Mouse (Mus musculus) left cerebral cortex, adult 11 months (tissue): Measurements from ENCODE around the gene Ccdc136.
"Not testable (repeated sequence)": the region's sequence is repeated elsewhere in the genome, so short reads cannot be mapped to it uniquely, and the experiment has no call there.

ENCODE experiments used
- DNase-seq: peaks from one replicate; pipeline ENCODE4 v3.0.0; 2022; ENCODE audit warnings: low spot score

Ccdc136 gene

DNA sequence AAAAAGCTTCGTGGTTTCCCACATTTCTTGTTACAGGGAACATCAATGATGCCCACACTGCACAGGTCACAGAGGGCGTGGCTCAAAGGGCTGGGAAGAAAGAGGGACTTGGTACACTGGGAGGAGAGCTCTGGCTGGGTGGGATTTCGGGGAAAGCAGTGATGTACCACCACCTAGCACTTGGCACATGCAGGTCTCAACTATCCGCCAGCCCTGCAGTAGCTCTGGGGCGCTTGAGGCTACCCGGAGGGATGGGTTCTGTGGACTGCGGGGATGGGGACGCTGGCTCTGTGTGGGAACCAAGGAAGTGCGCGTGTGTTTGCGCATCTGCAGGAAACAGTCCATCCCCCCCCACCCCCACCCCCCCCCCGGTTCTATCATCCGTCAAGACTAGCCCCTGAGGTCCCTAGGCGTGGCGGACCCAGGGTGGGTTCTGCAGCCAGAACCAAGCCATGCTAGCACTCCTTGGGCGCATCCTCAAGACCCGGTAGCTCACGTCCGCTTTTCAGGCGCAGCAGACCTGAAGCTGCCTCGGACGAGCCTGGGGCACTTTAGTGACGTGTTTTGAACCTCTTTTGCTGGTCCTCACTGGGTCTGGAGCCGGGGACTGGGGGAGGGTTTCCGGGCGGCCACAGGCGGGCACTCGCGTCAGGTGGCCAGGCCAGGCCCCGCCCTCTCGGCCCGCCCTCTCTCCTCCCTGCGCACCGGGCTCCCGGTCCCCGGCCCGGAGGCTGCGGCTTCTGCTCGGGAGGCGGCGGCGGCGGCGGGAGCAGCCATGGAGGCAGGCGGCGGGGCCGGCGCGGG, at the start of gene Ccdc136:
Ccdc136 (plus strand) TSS at position 400 of the 804 bp plus-strand sequence.
- peak; percentile 75 for DNase-seq

DNA sequence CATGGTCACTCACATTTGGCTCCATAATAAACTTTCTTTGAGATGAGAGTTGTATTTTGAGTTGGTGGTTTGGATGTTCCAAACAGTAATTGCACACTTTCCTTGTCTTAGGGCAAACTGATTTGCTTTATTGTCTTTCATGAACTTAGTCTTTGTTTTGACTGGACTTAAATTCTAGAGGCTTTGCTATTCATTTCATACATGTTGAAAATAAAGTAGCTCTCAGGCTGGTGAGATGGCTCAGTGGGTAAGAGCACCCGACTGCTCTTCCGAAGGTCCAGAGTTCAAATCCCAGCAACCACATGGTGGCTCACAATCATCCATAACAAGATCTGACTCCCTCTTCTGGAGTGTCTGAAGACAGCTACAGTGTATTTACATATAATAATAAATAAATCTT, 49.6 kb upstream of the Ccdc136 start:
- not testable (repeated sequence) for DNase-seq

DNA sequence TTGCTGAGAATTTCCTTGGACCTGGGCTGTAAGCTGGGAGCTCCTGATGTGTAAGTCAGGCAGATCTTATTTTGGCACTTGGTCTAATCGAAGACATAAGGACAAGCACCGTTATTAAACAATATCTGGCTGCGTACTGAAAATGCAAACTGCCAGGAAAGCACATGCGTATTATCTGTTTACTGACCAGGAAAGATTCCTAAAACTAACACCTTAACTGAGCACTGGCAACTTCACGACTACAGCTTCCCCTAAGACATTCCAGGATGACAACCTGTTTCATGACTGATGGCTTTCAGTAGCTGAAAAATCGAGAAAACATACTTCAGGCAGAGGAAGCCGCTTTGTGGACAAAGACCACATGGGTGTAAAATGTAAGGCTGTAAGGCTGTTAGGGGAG, 48.9 kb upstream of the Ccdc136 start:
- DNase-seq = no peak

DNA sequence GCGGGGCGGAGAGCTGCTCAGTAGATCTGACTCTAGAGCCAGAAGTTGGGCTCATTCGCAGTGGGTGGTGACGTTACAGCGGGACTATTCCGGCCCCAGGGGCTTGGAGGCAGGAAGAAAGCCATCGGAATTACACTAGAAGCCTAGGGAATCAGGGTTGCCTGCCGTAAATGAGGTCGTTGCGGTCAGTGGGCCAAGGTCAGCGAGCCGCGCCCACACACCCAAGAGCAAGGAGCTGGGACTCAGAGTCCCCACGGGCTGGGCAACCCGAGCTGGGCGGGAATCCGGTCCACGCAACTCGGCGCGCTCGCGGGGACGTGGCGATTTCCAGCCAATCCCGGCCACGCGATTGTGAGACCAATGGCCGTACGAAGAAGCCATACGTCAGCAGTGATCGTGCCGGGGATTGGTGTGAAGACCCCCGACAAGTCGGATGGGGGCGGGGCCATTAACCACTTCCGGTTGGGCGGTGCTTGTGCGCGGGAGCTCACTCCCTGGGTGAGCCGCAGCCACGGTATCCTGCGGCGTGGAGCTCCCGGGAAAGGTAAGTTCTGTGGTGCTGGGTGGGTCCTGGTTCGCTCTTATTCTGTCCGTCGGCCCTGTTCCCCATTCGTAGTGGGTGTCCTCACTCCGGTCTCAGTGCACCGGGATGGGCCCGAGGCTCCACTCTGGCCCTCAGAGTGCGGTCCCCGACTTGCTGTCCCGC, 48.3 kb upstream of the Ccdc136 start, which contains the start of gene Calu:
Calu (plus strand) TSS at position 405 of the 706 bp plus-strand sequence.
- peak; percentile 99 for DNase-seq

DNA sequence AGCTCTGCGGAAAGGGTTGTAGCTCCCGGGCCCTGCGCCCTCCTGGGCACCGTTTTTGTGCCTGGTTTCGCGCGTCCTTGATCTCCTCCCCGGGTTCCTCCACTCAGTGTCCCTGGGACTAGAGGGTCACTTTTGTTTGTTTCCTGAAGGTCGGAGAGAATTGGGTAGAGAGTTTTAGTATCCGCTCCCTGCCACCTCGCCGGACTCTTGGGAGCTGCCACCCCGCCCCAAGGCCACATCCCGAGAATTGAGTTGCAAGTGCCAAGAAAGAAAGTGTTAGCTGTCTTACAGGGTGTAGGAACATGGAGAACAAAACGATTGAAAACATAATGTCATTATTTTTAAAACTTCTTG, 47.8 kb upstream of the Ccdc136 start:
- no peak for DNase-seq

DNA sequence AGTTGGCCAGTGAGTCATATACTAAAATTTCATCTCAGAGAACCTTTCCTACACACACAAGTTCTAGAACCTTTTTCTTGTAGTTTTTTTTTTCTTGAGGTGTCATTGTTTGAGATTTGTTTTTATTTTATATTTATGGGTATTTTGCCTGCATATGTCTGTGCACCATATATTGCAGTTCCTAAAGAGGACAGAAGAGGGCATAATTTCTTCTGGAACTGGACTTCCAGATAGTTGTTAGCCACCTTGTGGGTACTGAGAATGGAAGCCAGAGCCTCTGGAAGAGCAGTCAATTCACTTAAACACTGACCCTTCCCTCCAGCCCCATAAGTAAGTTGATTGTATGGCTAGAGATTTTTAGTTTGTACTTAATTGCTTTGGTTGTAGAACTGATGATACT, 44.5 kb upstream of the Ccdc136 start:
- DNase-seq = no peak

DNA sequence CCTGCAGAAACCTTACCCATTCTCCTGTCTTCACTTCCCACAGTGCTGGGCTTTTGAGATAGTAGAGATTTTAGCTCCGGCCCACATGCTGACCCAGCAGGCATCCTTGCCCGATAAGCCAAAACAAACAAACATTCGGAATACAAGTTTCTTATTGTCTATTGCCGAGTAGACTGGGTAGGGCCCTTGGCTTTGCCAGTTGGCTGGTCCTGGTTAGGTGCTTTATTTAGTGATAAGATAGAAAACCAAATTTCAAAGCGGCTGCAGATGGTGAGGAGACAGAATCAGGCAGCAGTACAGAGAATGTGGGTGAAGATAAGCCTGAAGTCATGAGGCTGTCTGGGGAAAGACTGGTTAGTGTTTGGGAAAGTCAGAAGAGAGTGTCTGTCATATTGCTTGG, 43.3 kb upstream of the Ccdc136 start:
- no peak for DNase-seq

DNA sequence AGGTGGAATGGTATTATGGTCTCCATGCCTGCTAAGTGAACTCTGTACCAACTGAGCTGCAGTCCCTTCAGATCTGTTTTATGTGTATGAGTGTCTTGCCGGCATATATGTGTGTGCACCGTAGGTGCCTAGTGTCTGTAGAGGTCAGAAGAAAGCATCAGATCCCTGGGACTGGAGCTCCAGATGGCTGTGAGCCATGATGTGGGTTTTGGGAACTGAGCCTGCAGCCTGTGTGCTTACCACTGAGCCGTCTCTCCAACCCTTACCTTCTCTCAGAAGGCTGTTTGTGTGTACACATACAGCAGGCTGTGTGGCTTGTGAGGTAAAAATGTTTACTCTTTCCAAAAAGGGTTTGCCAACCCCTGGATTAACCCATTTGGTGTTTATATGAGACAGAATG, 36.7 kb upstream of the Ccdc136 start:
- DNase-seq = no peak

DNA sequence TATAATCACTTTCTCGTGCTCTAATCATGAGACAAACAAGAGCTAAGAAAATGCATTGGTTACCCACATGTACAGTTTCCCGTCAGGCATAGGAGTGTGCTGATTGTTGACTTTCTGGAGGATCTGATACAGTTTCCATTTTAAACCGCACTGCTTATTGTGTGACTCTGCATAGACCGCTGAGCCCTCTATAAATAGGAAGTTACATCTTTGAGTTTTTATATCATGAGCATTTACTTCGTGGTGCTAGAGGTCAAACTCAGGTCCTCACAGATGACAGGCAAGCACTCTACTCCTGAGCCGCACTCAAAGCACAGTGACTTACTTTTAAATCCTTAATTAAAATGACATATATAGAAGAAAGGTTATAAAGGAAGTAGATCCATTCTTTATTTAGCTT, 35.9 kb upstream of the Ccdc136 start:
- DNase-seq = no peak

DNA sequence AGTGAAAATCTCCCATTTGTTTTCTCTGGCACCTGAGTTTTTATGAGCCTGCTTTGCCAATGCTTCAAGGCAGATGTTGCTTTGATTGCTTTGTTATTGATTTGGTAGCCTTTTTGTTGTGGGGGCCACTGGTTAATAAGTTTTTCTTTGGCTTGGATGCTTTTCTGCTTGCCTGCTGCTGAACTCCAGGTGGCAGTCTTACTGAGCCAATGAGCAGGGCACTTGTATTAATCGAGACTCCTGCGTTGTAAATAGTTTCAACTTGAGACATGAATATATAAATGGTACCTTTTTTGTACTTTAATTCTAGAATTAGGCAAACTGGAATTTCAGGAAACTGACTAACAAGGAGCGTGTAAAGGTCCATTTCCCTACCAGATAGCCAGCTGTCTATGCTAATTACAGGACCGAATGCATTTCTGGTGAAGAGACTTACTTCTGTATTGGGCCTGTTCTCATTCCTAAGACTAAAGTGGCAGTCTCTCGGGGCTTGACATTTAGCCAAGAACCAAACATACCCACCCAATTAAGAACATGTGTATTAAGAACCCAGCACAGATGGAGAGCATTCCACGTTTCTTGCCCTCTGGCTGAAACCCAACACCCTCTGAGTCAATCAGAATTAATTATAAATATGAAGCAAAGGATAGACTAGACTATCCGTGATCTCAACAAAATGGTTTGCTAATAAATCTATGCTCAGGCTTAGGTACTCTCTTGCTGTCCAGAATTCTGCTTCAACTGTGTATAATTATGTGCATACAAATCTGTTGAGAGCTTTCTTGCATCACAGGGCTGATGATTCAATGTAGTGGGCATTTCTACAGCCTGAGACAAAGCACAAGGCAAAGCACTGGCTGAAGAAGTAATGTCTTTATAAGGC, 33.6 kb upstream of the Ccdc136 start:
- no peak for DNase-seq

DNA sequence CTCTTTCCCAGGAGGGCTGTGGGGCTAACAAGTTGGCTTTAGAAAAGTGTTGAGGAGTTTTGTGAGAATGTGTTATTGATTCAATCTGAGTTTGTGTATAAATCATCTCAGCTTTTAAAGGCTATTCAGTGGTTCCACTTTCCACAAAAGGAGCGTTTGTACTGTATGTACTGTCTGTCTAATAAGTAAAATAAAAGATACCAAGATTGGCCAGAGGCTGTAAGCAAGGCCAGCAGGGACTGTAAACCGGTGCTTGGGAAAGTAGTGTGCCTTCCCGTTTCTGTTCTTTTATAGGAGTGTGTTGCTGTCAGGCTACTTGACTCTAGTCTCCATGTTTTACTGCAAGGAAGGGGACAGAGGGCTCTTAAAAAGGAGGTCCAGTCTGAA, 33.0 kb upstream of the Ccdc136 start:
- no peak for DNase-seq

DNA sequence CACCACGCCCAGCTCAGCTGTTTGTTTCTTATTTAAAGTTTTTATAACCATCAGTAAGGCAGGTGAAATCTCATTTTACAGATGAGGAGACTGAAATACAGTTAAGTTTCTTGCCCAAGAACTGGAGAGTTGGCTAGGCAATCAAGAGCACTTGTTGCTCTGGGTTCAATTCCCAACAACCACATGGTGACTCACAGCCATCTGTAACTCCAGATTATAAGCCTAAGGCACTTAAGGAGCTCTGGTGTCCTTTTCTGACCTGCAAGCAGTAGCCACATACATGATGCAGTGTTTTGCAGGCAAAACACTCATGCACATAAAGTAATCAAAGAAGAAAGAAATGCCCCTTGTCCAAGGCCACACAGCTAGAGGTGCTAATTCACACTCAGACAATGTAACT, 30.8 kb upstream of the Ccdc136 start:
- no peak for DNase-seq

DNA sequence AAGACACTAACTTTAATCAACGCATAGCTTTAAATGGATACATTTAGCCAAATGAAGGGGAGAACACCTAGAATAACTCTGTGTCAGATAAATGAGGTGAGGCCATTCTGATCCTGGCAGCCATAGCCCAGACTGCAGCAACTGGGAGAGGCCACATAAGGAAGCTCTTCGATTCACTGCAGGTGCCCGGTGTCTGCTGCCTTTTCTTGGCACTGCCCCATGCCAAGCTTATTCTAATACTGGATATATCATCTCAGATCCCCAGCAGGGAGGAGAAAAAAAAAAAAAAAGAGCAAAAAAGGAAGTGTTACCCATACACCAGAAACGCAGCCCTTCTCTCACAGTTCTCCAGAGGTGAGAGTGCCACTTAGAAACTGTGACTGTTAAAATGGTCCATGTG, 18.7 kb upstream of the Ccdc136 start:
- no peak for DNase-seq

DNA sequence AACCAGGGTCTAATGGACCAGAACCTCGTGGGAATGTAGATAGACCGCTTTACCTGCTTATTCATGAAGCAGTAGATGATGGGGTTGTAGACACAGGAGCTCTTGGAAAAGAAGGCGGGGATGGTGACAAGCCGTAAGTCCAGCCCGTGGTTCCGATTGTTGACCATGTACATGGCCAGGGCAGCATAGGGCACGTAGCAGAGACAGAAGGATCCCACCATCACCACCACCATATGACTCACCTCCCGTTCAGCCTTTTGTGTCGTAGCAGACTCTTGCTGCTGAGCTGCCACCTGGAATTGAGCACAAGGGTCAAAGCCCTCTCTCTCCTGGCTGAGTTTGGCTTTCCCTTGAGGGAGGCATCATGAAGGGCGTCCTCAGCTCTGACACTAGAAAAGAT, 17.4 kb upstream of the Ccdc136 start:
- no peak for DNase-seq

DNA sequence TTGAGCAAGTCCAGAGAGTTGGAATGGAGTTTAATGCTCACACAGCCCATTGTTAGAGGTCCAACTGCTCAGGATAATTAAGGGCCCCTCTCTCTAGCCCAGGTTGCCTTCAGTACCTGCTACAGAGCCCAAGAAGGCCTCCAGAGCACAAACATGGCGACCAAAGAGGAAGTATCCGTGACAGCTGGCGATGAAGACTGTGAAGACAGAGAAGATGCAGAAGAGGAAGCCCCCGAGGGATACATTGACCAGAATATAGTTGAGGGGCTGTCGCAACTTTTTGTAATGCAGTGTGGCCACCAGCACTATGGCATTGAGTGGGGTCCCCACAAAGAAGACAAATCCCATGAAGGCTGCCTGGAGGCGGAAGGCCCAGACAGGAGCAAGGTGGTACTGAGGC, 16.2 kb upstream of the Ccdc136 start:
- DNase-seq = no peak

DNA sequence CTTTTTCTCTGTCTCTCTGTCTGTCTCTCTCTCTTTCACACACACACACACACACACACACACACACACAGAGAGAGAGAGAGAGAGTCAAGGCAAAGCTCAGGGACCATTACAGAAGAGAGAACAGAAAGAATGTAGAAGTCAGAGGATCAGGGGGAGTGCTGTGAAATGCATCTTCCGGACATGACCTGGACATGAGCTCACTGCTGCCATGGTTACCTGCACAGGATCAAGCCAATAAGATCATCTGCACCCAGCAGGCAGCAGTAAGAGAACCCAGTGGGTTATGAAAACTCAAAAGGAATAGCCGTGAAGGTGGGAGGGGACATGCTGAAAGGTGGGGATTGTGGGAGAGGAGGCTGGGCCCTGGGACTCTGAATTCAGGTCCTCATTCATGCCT, 13.7 kb upstream of the Ccdc136 start:
- no peak for DNase-seq

DNA sequence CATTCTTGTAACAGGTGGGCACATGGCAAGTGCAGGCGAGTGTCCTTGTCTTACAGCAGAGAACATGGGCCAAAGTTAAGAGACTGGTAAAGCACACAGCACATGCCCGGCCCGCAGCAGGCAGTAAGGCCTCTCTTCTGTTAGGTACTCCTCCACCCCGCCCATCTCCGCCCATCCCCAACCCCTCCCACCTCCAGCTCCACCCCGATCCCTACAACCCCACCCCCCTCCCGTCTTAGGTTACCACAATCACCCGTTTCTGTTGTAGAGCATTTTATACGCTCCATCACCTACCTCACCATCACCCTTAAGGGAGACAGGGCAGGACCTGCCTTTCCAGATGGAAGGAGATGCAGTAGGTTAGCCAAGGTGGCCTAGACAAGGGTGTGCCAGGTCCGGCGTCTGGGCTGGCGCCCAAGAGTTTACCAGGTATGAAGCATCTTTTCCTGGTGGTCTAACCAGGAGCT, 8.0 kb upstream of the Ccdc136 start, which contains the start of gene Opn1sw:
Opn1sw (minus strand) TSS at position 417 of the 467 bp plus-strand sequence.
- no peak for DNase-seq

DNA sequence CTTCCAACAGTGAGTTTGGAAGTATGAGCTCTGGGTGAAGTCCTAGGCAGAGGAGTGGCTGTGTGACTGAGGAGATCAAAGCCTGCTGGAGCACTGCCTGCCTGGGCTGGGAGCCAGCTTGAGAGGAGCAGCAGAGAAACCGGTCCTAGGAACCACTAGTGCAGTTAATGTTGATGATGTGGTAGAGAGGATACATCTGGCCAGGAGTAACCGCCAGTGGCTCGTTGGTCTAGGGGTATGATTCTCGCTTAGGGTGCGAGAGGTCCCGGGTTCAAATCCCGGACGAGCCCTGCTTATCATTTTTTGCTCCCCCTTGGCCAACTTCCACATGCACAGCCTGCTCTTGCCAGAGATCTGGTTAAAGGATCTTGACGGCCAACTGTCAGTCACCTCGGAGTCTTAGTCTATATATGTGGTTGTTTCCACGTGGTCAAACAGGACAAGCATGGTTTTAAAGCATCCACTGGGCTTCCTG, 7.5 kb upstream of the Ccdc136 start:
- DNase-seq = peak; percentile 48

DNA sequence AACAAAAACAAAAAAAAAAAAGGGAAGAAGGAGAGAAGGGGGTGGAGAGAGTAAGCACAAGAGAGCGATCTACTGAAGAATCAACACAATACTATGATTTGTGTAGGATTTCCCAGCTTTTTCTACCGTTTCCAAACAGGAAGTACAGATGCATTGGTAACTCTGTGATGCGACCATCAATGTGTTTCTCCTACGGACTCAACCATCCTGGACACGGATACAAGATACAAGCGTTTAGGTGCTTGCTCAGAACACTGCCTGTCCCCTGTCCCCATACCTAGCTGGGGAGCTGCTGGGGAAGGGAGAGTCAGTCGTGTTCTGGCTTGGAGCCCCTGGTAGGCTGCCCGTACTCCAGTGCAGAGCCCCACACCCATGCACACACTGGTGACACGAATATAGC, 6.7 kb upstream of the Ccdc136 start:
- DNase-seq = no peak

DNA sequence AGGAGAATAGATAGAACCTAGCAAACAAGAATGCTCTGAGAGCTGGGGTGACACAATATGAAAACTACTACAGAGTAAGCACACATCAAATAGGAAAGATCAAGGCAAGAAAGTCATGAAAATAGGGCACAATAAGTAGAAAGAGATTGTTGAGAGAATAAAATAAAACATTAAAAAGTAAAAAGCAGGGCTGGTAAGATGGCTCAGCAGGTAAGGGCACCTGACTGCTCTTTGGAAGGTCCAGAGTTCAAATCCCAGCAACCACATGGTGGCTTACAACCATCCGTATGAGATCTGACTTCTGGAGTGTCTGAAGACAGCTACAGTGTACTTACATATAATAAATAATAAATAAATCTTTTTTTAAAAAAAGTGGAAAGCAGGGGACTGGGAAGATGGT, 5.6 kb upstream of the Ccdc136 start:
- DNase-seq = not testable (repeated sequence)

DNA sequence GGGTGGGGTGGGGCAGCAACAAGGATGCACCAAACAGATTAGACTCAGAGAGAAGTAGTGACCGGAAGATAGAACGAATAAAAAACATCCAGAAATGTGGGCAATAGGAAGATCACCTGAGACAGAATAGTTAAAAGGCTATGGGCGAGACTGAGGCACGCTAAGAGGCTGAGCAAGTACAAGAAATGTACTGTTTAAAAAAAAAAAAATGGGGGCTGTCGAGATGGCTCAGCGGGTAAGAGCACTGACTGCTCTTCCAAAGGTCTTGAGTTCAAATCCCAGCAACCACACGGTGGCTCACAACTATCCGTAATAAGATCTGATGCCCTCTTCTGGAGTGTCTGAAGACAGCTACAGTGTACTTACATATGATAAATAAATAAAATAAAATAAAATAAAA, 4.9 kb upstream of the Ccdc136 start:
- DNase-seq = not testable (repeated sequence)

DNA sequence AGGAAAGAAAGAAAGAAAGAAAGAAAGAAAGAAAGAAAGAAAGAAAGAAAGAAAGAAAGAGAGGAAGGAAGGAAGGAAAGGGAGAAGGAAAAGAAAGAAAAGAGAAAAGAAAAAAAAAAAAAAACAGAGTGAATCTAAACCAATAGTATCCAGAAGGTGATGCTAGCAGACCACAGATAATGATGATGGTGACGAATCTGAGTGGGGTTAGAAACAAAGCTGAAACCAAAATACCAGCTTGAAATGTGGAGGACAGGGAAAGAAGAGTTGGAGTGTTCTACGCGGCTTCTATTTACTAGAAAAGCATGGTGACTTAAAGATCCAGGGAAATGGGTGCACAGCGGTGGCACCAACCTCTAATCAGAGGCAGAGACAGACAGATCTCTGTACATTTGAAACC, 4.3 kb upstream of the Ccdc136 start:
- DNase-seq = no peak
